Mouse (Mus musculus) leukemia stem cell, adult 10-12 weeks (primary cell): ENCODE results near the gene Gpr3. TPM values are rescaled to one million over a fixed set of nuclear protein-coding genes. Genes with fewer than 3 reads are reported as not detected.

Experiments used
- polyA plus RNA-seq: library from polyadenylated mRNA; stranded (reverse); fragments of >175 nt; gene quantifications from 2 replicates; pipeline ENCODE4 v1.2.3, GENCODE M21; 2012; ENCODE audit warnings: low replicate concordance

The Gpr3 gene
- not detected in 2 replicates for polyA plus RNA-seq

GRCm38 (mm10) chr4:133211751-133212561, at the start of gene Gpr3, which contains the start of gene Cd164l2:
TSS of gene Gpr3 (minus strand) at chr4:133212536.
TSS of gene Cd164l2 (plus strand) at chr4:133212131.

GRCm38 (mm10) chr4:133240490-133240921, 28.2 kb upstream of the Gpr3 start, which contains the start of gene Map3k6:
TSS of gene Map3k6 (plus strand) at chr4:133240818.

Other genes with a start within 250 kb of the Gpr3 start
- gene Fgr, start 238.4 kb downstream of the Gpr3 start, polyA plus RNA-seq: 3.7 and 6.5 TPM in 2 replicates
- 28.3 and 43.1 TPM in 2 replicates for gene Ahdc1, start 201.3 kb downstream of the Gpr3 start, polyA plus RNA-seq
- gene Wasf2, start 82.0 kb downstream of the Gpr3 start, polyA plus RNA-seq: 97.7 and 153 TPM in 2 replicates
- 0.84 and 1.1 TPM in 2 replicates for gene Cd164l2, start 405 bp downstream of the Gpr3 start, polyA plus RNA-seq
- gene Map3k6, start 28.3 kb upstream of the Gpr3 start, polyA plus RNA-seq: 79.7 and 100 TPM in 2 replicates
- gene Sytl1, start 50.6 kb upstream of the Gpr3 start, polyA plus RNA-seq: 4.2 and 10.6 TPM in 2 replicates
- gene Tmem222, start 65.3 kb upstream of the Gpr3 start, polyA plus RNA-seq: 12.9 and 30.5 TPM in 2 replicates
- gene Wdtc1, start 140.9 kb upstream of the Gpr3 start, polyA plus RNA-seq: 117 and 160 TPM in 2 replicates
- gene Slc9a1, start 157.2 kb upstream of the Gpr3 start, polyA plus RNA-seq: 70.0 and 77.3 TPM in 2 replicates